Mouse (Mus musculus) spleen, adult 2 months (tissue): Measurements from ENCODE around the gene Rspry1.

Source experiments
- CTCF ChIP-seq: fragments of 200-500 bp; IDR thresholded peaks from 2 replicates; pipeline ENCODE4 v1.5.1; 2011; ENCODE audit warnings: mild to moderate bottlenecking, inconsistent platforms; ENCODE audit not compliant: insufficient read depth, insufficient read length, insufficient replicate concordance; ENCODE audit errors: extremely low read depth
- POLR2A ChIP-seq: fragments of 200-500 bp; IDR thresholded peaks from 2 replicates; pipeline ENCODE4 v1.6.1; 2011; ENCODE audit warnings: low read depth, low read length, inconsistent platforms

DNA sequence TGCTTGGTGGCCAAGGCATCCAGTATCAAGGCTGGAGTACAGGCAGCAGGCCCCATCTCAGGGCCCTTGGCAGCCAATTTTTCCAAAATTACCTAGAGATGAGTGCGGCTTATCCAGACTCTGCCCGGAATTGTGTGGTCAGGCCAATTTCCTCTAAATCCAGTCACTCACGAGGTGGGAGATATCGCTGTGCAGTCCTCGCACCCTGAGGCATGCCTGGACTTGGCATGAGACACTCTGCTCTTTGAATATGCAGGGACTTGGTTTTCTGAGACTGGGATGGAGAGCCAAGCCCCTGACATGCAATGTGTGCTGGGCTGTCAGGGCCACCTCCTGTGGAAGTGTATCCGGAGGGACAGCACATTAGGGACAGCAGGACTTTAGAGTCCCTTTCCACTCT, 35.7 kb upstream of the Rspry1 start:
- TF ChIP-seq CTCF (no peak), POLR2A (no peak)
